Mouse (Mus musculus) heart, adult 2 months (tissue): Measurements from ENCODE around the gene Pdxk. TPM values are rescaled to one million over a fixed set of nuclear protein-coding genes. Genes with fewer than 3 reads are reported as not detected.
"Not testable (repeated sequence)": the region's sequence is repeated elsewhere in the genome, so short reads cannot be mapped to it uniquely, and the experiment has no call there.

Experiments used
- DNase-seq, 2 experiments: peaks; one replicate each; pipeline ENCODE4 v3.0.0; 2021
- H3K27ac ChIP-seq: fragments of 200-600 bp; 2 replicates; pipeline ENCODE4 v1.8.1; 2022
- H3K27me3 ChIP-seq: fragments of 200-500 bp; 2 replicates; pipeline ENCODE4 v1.6.1; 2012; ENCODE audit warnings: mild to moderate bottlenecking, low read length, inconsistent platforms, mixed read lengths; ENCODE audit not compliant: control insufficient read depth, insufficient read depth
- H3K36me3 ChIP-seq: fragments of 200-500 bp; 2 replicates; pipeline ENCODE4 v1.6.1; 2012; ENCODE audit warnings: low read length, inconsistent platforms; ENCODE audit not compliant: control insufficient read depth, insufficient read depth
- H3K4me1 ChIP-seq: fragments of 200-500 bp; 2 replicates; pipeline ENCODE4 v1.6.1; 2011; ENCODE audit warnings: low read length; ENCODE audit not compliant: control insufficient read depth, insufficient read depth
- H3K4me3 ChIP-seq: fragments of 200-600 bp; 2 replicates; pipeline ENCODE4 v1.8.1; 2022
- H3K79me2 ChIP-seq: fragments of 200-500 bp; replicated peaks from 2 replicates; pipeline ENCODE4 v1.6.1; 2012; ENCODE audit warnings: mild to moderate bottlenecking, inconsistent platforms, low read length, moderate library complexity, mixed read lengths; ENCODE audit not compliant: control insufficient read depth, insufficient read depth
- H3K9ac ChIP-seq: fragments of 200-500 bp; 2 replicates; pipeline ENCODE4 v1.6.1; 2012; ENCODE audit warnings: low read depth, mild to moderate bottlenecking, control low read depth, inconsistent platforms, low read length, mixed read lengths
- CTCF ChIP-seq: fragments of 200-600 bp; IDR thresholded peaks from 2 replicates; pipeline ENCODE4 v1.8.1; 2022; ENCODE audit warnings: antibody characterized with exemption, mild to moderate bottlenecking, moderate library complexity
- EP300 ChIP-seq: fragments of 200-500 bp; IDR thresholded peaks from 2 replicates; pipeline ENCODE4 v1.6.1; 2011; ENCODE audit warnings: low read depth, low read length, control low read depth; ENCODE audit not compliant: insufficient read depth
- POLR2A ChIP-seq: fragments of 200-500 bp; IDR thresholded peaks from 2 replicates; pipeline ENCODE4 v1.6.1; 2011; ENCODE audit warnings: mild to moderate bottlenecking, low read depth, low read length, control low read depth; ENCODE audit not compliant: insufficient read depth
- WGBS: fragments of 180-500 bp; shearing (Covaris S2); methylation state at CpG from one replicate; pipeline ENCODE4 v1.1.7; 2018; 5-methylcytosine and 5-hydroxymethylcytosine counted together
- intact Hi-C: fragments of 180-260 bp; cut with DNase I; formaldehyde crosslinking; loops from one replicate; pipeline ENCODE4 v1.15.1; 2025
- polyA plus RNA-seq: library from polyadenylated mRNA; depleted of rRNA; stranded (reverse); fragments of >200 nt; gene quantifications from 2 replicates; pipeline ENCODE4 v1.2.3, GENCODE M21; 2012
- total RNA-seq, 2 experiments: library from RNA; stranded (reverse); gene quantifications; 2 replicates each; pipeline ENCODE4 v1.2.3; 2021

Gene Pdxk
- total and polyA plus RNA-seq, 3 experiments: 10.1 to 12.4 (median 12.1) TPM

DNA sequence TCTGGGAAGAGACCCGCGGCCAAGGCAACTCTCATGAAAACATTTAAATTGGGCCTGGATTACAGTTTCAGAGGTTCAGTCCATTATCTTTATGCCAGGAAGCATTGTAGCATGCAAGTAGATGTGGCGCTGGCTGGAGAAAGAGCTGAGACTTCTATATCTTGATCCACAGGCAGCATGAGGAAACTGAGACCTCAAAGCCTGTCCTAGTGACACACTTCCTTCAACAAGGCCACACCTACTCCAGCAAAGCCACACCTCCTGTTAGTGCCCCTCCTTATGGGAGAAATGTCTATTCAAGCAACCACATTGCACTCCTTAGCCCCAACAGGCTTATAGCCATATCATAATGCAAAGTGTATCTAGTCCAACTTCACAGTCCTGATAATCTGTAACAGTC lies 42.2 kb downstream of the Pdxk start:
- H3K79me2 ChIP-seq: no peaks in the 10 kb centered on the region
- WGBS: 84% methylated on average over 3 of the region's 3 CpGs
- no peak for TF ChIP-seq CTCF
- TF ChIP-seq POLR2A: no peak
- no peak for TF ChIP-seq EP300
- H3K36me3 ChIP-seq: no peaks in the 10 kb centered on the region
- no peak overlapping the region for H3K9ac ChIP-seq
- H3K4me1 ChIP-seq: peaks cover 2% of the 10 kb centered on the region; the same call in 1 of the 2 replicates
- no peaks in the 10 kb centered on the region for H3K27me3 ChIP-seq
- H3K27ac ChIP-seq: no peak overlapping the region
- no peak for DNase-seq
- H3K4me3 ChIP-seq: no peak overlapping the region
- intact Hi-C loops: loop anchor here (10.0 kb wide), 1 partner anchor 152 kb away; the partner anchor contains the start of gene Ilvbl

DNA sequence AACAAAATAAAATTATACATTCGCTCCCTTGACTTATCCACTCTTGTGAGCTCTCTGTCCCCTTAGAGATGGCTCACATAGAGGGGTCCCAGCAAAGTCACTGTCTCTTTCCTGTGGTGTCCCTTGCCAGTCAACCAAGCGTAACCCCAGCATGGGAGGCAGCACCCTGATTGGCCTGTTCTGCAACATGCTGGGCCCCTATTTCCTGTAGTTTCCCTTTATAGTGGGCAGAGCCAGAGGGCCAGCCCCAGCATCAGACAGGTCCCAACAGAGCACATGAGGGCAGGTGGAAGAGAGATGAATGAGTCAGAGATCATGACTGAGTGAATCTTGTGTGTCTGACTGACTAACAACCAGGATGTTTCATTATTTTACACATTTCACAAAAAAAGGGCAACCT lies 43.8 kb downstream of the Pdxk start:
- 79% methylated on average over 2 of the region's 2 CpGs for WGBS
- no peak for DNase-seq
- intact Hi-C loops: loop anchor here (10.0 kb wide), 1 partner anchor 154 kb away; the partner anchor contains the start of gene Ilvbl

GRCm38 (mm10) chr10:78418791-78419190 lies 46.0 kb downstream of the Pdxk start:
- 74% methylated on average over 2 of the region's 2 CpGs for WGBS
- no peak for DNase-seq
- intact Hi-C loops: no loop called here
- H3K4me3 ChIP-seq: no peak overlapping the region
- no peak overlapping the region for H3K27ac ChIP-seq
- H3K27me3 ChIP-seq: no peaks in the 10 kb centered on the region
- TF ChIP-seq EP300: no peak
- TF ChIP-seq CTCF: no peak
- TF ChIP-seq POLR2A: no peak
- no peaks in the 10 kb centered on the region for H3K4me1 ChIP-seq
- no peaks in the 10 kb centered on the region for H3K36me3 ChIP-seq
- no peak overlapping the region for H3K9ac ChIP-seq
- no peaks in the 10 kb centered on the region for H3K79me2 ChIP-seq

More for the DNA sequence above, 43.8 kb downstream of the Pdxk start:
- H3K9ac ChIP-seq: no peak overlapping the region
- H3K4me1 ChIP-seq: no peaks in the 10 kb centered on the region
- no peaks in the 10 kb centered on the region for H3K36me3 ChIP-seq
- no peak overlapping the region for H3K27ac ChIP-seq
- no peaks in the 10 kb centered on the region for H3K27me3 ChIP-seq
- TF ChIP-seq POLR2A (no peak), CTCF (no peak), EP300 (no peak)
- no peak overlapping the region for H3K4me3 ChIP-seq
- no peaks in the 10 kb centered on the region for H3K79me2 ChIP-seq

GRCm38 (mm10) chr10:78417888-78418287 lies 46.9 kb downstream of the Pdxk start:
- H3K79me2 ChIP-seq: no peaks in the 10 kb centered on the region
- H3K27me3 ChIP-seq: no peaks in the 10 kb centered on the region
- no peaks in the 10 kb centered on the region for H3K4me1 ChIP-seq
- TF ChIP-seq EP300 (no peak), POLR2A (no peak), CTCF (no peak)
- intact Hi-C loops: no loop called here
- H3K36me3 ChIP-seq: no peaks in the 10 kb centered on the region
- no peak for DNase-seq
- H3K9ac ChIP-seq: no peak overlapping the region
- H3K4me3 ChIP-seq: no peak overlapping the region
- no peak overlapping the region for H3K27ac ChIP-seq
- 57% methylated on average over 5 of the region's 5 CpGs for WGBS

GRCm38 (mm10) chr10:78414936-78415335 lies 49.8 kb downstream of the Pdxk start:
- H3K9ac ChIP-seq, H3K27me3 ChIP-seq, H3K4me1 ChIP-seq, H3K36me3 ChIP-seq, H3K79me2 ChIP-seq, H3K4me3 ChIP-seq, H3K27ac ChIP-seq, DNase-seq: not testable (repeated sequence)
- intact Hi-C loops: loop anchor here (5.0 kb wide), 1 partner anchor 228 kb away; the partner anchor contains the start of gene Pwp2
- WGBS: 88% methylated on average over 3 of the region's 4 CpGs

GRCm38 (mm10) chr10:78413152-78413520 lies 51.6 kb downstream of the Pdxk start:
- H3K9ac ChIP-seq: 0 out of 2 replicates have a peak overlapping the region, but pooled peaks have one; percentile 18
- H3K27ac ChIP-seq: peak overlapping the region; percentile 85
- intact Hi-C loops: loop anchor here (5.0 kb wide), 1 partner anchor 226 kb away; the partner anchor contains the start of gene Pwp2
- H3K4me3 ChIP-seq: peak overlapping the region; percentile 94
- H3K27me3 ChIP-seq: no peaks in the 10 kb centered on the region
- no peaks in the 10 kb centered on the region for H3K79me2 ChIP-seq
- H3K4me1 ChIP-seq: no peaks in the 10 kb centered on the region
- H3K36me3 ChIP-seq: no peaks in the 10 kb centered on the region
- no peak for DNase-seq
- TF ChIP-seq CTCF: no peak
- no peak for TF ChIP-seq POLR2A
- TF ChIP-seq EP300: no peak
- WGBS: 36% methylated on average over 7 of the region's 7 CpGs
